In the genomic region with DNA sequence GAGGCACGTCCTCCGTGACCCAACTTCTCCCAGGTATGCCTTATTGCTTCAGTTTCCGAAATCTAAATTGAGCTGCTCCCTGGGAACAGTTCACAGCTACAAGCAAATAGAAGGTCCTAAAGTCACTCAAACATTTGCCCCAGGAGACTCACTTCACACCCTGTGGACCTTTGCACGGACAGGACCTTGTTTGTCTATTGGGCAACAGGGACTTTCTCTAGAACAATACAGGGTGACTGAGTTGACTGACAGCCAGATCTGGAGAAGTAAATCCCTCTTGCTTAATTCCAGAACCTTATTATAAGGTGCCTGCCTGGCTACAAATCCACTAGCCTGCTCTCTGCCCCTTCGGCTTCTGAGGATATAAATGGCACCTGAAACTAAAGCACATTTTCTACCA, we compare ENCODE assay signal across 25 mouse cellular contexts.
"Had no signal": no experiment of that assay in that cellular context is flagged by ENCODE, and none has a peak within 500 bp of the region (broad histone marks: within the 10 kb centered on the region; RNA-seq: fewer than 3 reads in every experiment).

No protein-coding gene starts in this region.

- H3K4me3 ChIP-seq: heart, embryonic 10.5 days; heart, embryonic 12.5 days; hindbrain, embryonic 10.5 days; hindbrain, embryonic 12.5 days; intestine, embryonic 15.5 days; layer of hippocampus, adult 2 months; limb, embryonic 13.5 days; limb, embryonic 15.5 days; liver, embryonic 13.5 days had no signal

- H3K27me3 ChIP-seq: intestine, embryonic 15.5 days; liver, embryonic 13.5 days had no signal

- H3K27ac ChIP-seq: heart, embryonic 10.5 days; hindbrain, embryonic 12.5 days; hindbrain, embryonic 14.5 days; intestine, embryonic 15.5 days; layer of hippocampus, adult 2 months; limb, embryonic 13.5 days; limb, embryonic 15.5 days; liver, embryonic 13.5 days had no signal

- H3K36me3 ChIP-seq: heart, embryonic 10.5 days; heart, embryonic 12.5 days; hindbrain, embryonic 10.5 days; hindbrain, embryonic 12.5 days; intestine, embryonic 15.5 days; limb, embryonic 13.5 days; limb, embryonic 15.5 days; liver, embryonic 13.5 days had no signal

- H3K4me1 ChIP-seq: intestine, embryonic 15.5 days; limb, embryonic 15.5 days; liver, embryonic 13.5 days had no signal

- H3K4me2 ChIP-seq: heart, embryonic 12.5 days; hindbrain, embryonic 12.5 days; hindbrain, embryonic 14.5 days; intestine, embryonic 15.5 days; limb, embryonic 13.5 days; limb, embryonic 15.5 days; liver, embryonic 13.5 days had no signal

- H3K9me3 ChIP-seq: heart, embryonic 10.5 days; heart, embryonic 12.5 days; hindbrain, embryonic 12.5 days; intestine, embryonic 15.5 days; limb, embryonic 13.5 days; limb, embryonic 15.5 days; liver, embryonic 13.5 days had no signal

- ATAC-seq: hindbrain, embryonic 16.5 days; inflammation-experienced regulatory T-cells, adult 6 months; intestine, embryonic 15.5 days; intestine, postnatal 0 days had no signal

- DNase-seq: gastrocnemius, postnatal 14 days; gastrocnemius, postnatal 36 days; heart, adult 18-20 months; heart, postnatal 10 days; heart, postnatal 4 days; kidney, adult 18-20 months; kidney, adult 9 months; kidney, postnatal 10 days; kidney, postnatal 25 days; kidney, postnatal 4 days; layer of hippocampus, postnatal 36 days; left cerebral cortex, postnatal 4 days; liver, embryonic 13.5 days had no signal

- H3K9ac ChIP-seq: heart, embryonic 12.5 days; hindbrain, embryonic 12.5 days; hindbrain, embryonic 14.5 days; intestine, embryonic 15.5 days; limb, embryonic 13.5 days; limb, embryonic 15.5 days; liver, embryonic 13.5 days had no signal
